8 mouse cellular contexts compared by ENCODE assay signal in the genomic region with DNA sequence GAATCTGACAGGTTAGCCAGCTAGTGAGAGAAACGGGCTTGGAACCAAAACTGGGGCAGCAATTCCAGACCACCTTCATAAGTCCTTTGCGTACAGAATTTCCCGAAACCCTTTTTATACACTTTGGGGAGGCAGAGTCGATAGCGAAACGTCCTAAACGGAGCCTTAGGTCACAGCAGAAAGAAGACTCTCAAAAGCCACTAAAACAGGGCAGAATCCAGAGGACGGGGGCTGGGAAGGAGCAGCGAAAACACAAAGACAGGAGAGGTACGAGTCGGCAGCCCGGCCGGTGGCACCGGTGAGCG. TPM values are rescaled to one million over a fixed set of nuclear protein-coding genes. Genes with fewer than 3 reads are reported as not detected.
DNase-seq lines count a peak whose midpoint lies in the region; ATAC-seq and TF ChIP-seq lines count a peak whose summit lies in the region.

No protein-coding gene starts in this region.

- H3K4me2 ChIP-seq in heart, embryonic 13.5 days: peak overlapping the region; percentile 97
- peak overlapping the region; percentile 98 for H3K4me2 ChIP-seq in forebrain, embryonic 14.5 days (ENCODE audit: low read length)
- H3K4me2 ChIP-seq in liver, embryonic 16.5 days (ENCODE audit: low read depth, low read length): peak overlapping the region; percentile 88

- DNase-seq in heart, postnatal 36 days: no peak
- no peak for DNase-seq in forebrain, embryonic 14.5 days (ENCODE audit: low spot score)
- DNase-seq in urinary bladder, postnatal 4 days (ENCODE audit: low spot score in 2 of 2): no peak

- 0% methylated on average over 15 of the region's 15 CpGs for WGBS in heart, embryonic 13.5 days
- under 1% methylated on average over 15 of the region's 15 CpGs for WGBS in forebrain, embryonic 14.5 days
- under 1% methylated on average over 15 of the region's 15 CpGs for WGBS in liver, embryonic 16.5 days (ENCODE audit: insufficient replicate concordance)

- peak overlapping the region; percentile 98 for H3K27ac ChIP-seq in heart, embryonic 13.5 days (replicated peaks)
- H3K27ac ChIP-seq in forebrain, embryonic 14.5 days (ENCODE audit: low read depth, low read length): peak overlapping the region; percentile 88
- H3K27ac ChIP-seq in liver, embryonic 16.5 days (ENCODE audit: low read length): peak overlapping the region; percentile 100

- TF ChIP-seq CTCF in E14TG2a.4 (conservative IDR thresholded peaks at IDR 0.05; ENCODE audit: low read length): no peak

- H3K4me1 ChIP-seq in heart, embryonic 13.5 days: peaks cover 34% of the 10 kb centered on the region
- peaks cover 60% of the 10 kb centered on the region for H3K4me1 ChIP-seq in E14TG2a.4 (replicated peaks; ENCODE audit: low read depth, low read length)
- H3K4me1 ChIP-seq in forebrain, embryonic 14.5 days (ENCODE audit: control insufficient read depth, insufficient read depth, low read length): peaks cover 20% of the 10 kb centered on the region
- peaks cover 31% of the 10 kb centered on the region for H3K4me1 ChIP-seq in liver, embryonic 16.5 days (ENCODE audit: control insufficient read depth, low read depth, low read length)

- no peaks in the 10 kb centered on the region for H3K27me3 ChIP-seq in heart, embryonic 13.5 days (replicated peaks)
- H3K27me3 ChIP-seq in E14TG2a.4 (ENCODE audit: insufficient read depth, low read length): no peaks in the 10 kb centered on the region
- no peaks in the 10 kb centered on the region for H3K27me3 ChIP-seq in forebrain, embryonic 14.5 days (replicated peaks; ENCODE audit: control insufficient read depth, insufficient read depth, low read length)
- no peaks in the 10 kb centered on the region for H3K27me3 ChIP-seq in liver, embryonic 16.5 days (ENCODE audit: control insufficient read depth, insufficient read depth, low read depth, low read length)

- peaks cover 33% of the 10 kb centered on the region for H3K36me3 ChIP-seq in heart, embryonic 13.5 days
- H3K36me3 ChIP-seq in E14TG2a.4 (ENCODE audit: insufficient read depth, low read length): peaks cover 50% of the 10 kb centered on the region
- peaks cover 22% of the 10 kb centered on the region; the same call in 1 of the 2 replicates for H3K36me3 ChIP-seq in forebrain, embryonic 14.5 days (ENCODE audit: control insufficient read depth, insufficient read depth, low read length)
- H3K36me3 ChIP-seq in liver, embryonic 16.5 days (ENCODE audit: control insufficient read depth, insufficient read depth): peaks cover 13% of the 10 kb centered on the region

- H3K4me3 ChIP-seq in heart, embryonic 13.5 days: peak overlapping the region; percentile 99
- H3K4me3 ChIP-seq in E14TG2a.4 (replicated peaks; ENCODE audit: low read length): peak overlapping the region; percentile 97
- H3K4me3 ChIP-seq in forebrain, embryonic 14.5 days (ENCODE audit: low read depth, low read length): peak overlapping the region; percentile 92
- peak overlapping the region; percentile 99 for H3K4me3 ChIP-seq in liver, embryonic 16.5 days (ENCODE audit: low read depth, low read length)

- no peak for ATAC-seq in heart, embryonic 13.5 days (ENCODE audit: extremely low read depth, insufficient number of reproducible peaks, low FRiP score, low TSS enrichment)
- no peak for ATAC-seq in forebrain, embryonic 14.5 days
- no peak for ATAC-seq in liver, embryonic 16.5 days (ENCODE audit: low read depth)
- no peak; the same call in 1 of the 2 replicates for ATAC-seq in monocyte, adult 5-6 weeks (replicated peaks; ENCODE audit: insufficient number of reproducible peaks, low FRiP score, low TSS enrichment, poor library complexity, severe bottlenecking)
- ATAC-seq in granulocyte monocyte progenitor cell, adult 5-6 weeks (replicated peaks; ENCODE audit: poor library complexity, severe bottlenecking): no peak

- intact Hi-C loops in heart, postnatal 36 days (cut with DNase I): loop anchor here (1.0 to 5.0 kb wide), 3 partner anchors 34 to 130 kb away; no protein-coding TSS in a partner anchor

- peak overlapping the region; percentile 97 for H3K9ac ChIP-seq in heart, embryonic 13.5 days
- H3K9ac ChIP-seq in forebrain, embryonic 14.5 days (ENCODE audit: low read length): peak overlapping the region; percentile 90
- H3K9ac ChIP-seq in liver, embryonic 16.5 days (ENCODE audit: low read depth, low read length): peak overlapping the region; percentile 96

- H3K9me3 ChIP-seq in heart, embryonic 13.5 days: no peaks in the 10 kb centered on the region
- H3K9me3 ChIP-seq in E14TG2a.4 (ENCODE audit: low read length): no peaks in the 10 kb centered on the region
- no peaks in the 10 kb centered on the region for H3K9me3 ChIP-seq in forebrain, embryonic 14.5 days (replicated peaks; ENCODE audit: control insufficient read depth, low read length)
- no peaks in the 10 kb centered on the region for H3K9me3 ChIP-seq in liver, embryonic 16.5 days (replicated peaks; ENCODE audit: control insufficient read depth, low read length)

RNA-seq across cellular contexts. Expression of gene Ccnt1, which starts 3.8 kb away (rescaled TPM):
- 35.2 and 35.8 TPM in 2 replicates for polyA plus RNA-seq in heart, embryonic 13.5 days (2015; fragmentation: Nextera tagmentation; extraction: Ambion mirVana)
- total RNA-seq in heart, postnatal 36 days (2021): 10 to 100 TPM; 27.6 to 32.1 TPM
- polyA plus RNA-seq in forebrain, embryonic 14.5 days (2014; fragmentation: Nextera tagmentation; extraction: Ambion mirVana): 51.3 and 61.7 TPM in 2 replicates
- 24.3 and 25.9 TPM in 2 replicates for polyA plus RNA-seq in liver, embryonic 16.5 days (2015; fragmentation: Nextera tagmentation; extraction: Ambion mirVana)
- total RNA-seq in monocyte, adult 5-6 weeks (2017): 112 to 132 TPM (median 124 TPM) in 3 replicates
- total RNA-seq in granulocyte monocyte progenitor cell, adult 5-6 weeks (2014; fragmentation: Nextera tagmentation): 53.4 and 57.0 TPM in 2 replicates
- total RNA-seq in granulocyte monocyte progenitor cell, adult 5-6 weeks (2017): 57.3 and 70.4 TPM in 2 replicates

RNA-seq across cellular contexts. Expression of gene 4930415O20Rik, which starts 3.9 kb away (rescaled TPM):
- polyA plus RNA-seq in heart, embryonic 13.5 days (2015; fragmentation: Nextera tagmentation; extraction: Ambion mirVana): 0.29 and 0.48 TPM in 2 replicates
- total RNA-seq in heart, postnatal 36 days (2021): 1 to 10 TPM; 1.6 TPM
- polyA plus RNA-seq in forebrain, embryonic 14.5 days (2014; fragmentation: Nextera tagmentation; extraction: Ambion mirVana): not detected in 2 replicates
- polyA plus RNA-seq in liver, embryonic 16.5 days (2015; fragmentation: Nextera tagmentation; extraction: Ambion mirVana): not detected in 2 replicates
- not detected in 3 replicates for total RNA-seq in monocyte, adult 5-6 weeks (2017)
- total RNA-seq in granulocyte monocyte progenitor cell, adult 5-6 weeks (2014; fragmentation: Nextera tagmentation): not detected in 2 replicates
- not detected in 2 replicates for total RNA-seq in granulocyte monocyte progenitor cell, adult 5-6 weeks (2017)

RNA-seq across cellular contexts. Expression of gene Kansl2, which starts 32.9 kb away (rescaled TPM):
- polyA plus RNA-seq in heart, embryonic 13.5 days (2015; fragmentation: Nextera tagmentation; extraction: Ambion mirVana): 80.4 and 81.1 TPM in 2 replicates
- 10 to 100 TPM; 75.0 to 79.4 TPM for total RNA-seq in heart, postnatal 36 days (2021)
- 134 and 135 TPM in 2 replicates for polyA plus RNA-seq in forebrain, embryonic 14.5 days (2014; fragmentation: Nextera tagmentation; extraction: Ambion mirVana)
- 28.3 and 28.5 TPM in 2 replicates for polyA plus RNA-seq in liver, embryonic 16.5 days (2015; fragmentation: Nextera tagmentation; extraction: Ambion mirVana)
- total RNA-seq in monocyte, adult 5-6 weeks (2017): 35.4 to 46.2 TPM (median 40.6 TPM) in 3 replicates
- 67.5 and 74.5 TPM in 2 replicates for total RNA-seq in granulocyte monocyte progenitor cell, adult 5-6 weeks (2014; fragmentation: Nextera tagmentation)
- total RNA-seq in granulocyte monocyte progenitor cell, adult 5-6 weeks (2017): 58.9 and 61.0 TPM in 2 replicates

RNA-seq across cellular contexts. Expression of gene Adcy6, which starts 43.0 kb away (rescaled TPM):
- 29.0 and 32.4 TPM in 2 replicates for polyA plus RNA-seq in heart, embryonic 13.5 days (2015; fragmentation: Nextera tagmentation; extraction: Ambion mirVana)
- 100 to 1,000 TPM; 207 TPM for total RNA-seq in heart, postnatal 36 days (2021)
- 6.4 and 10.4 TPM in 2 replicates for polyA plus RNA-seq in forebrain, embryonic 14.5 days (2014; fragmentation: Nextera tagmentation; extraction: Ambion mirVana)
- 6.1 and 8.3 TPM in 2 replicates for polyA plus RNA-seq in liver, embryonic 16.5 days (2015; fragmentation: Nextera tagmentation; extraction: Ambion mirVana)
- total RNA-seq in monocyte, adult 5-6 weeks (2017): 0.96 to 3.7 TPM in 2 of 3 replicates, not detected in the other
- 1.8 and 3.1 TPM in 2 replicates for total RNA-seq in granulocyte monocyte progenitor cell, adult 5-6 weeks (2014; fragmentation: Nextera tagmentation)
- total RNA-seq in granulocyte monocyte progenitor cell, adult 5-6 weeks (2017): 2.1 and 2.9 TPM in 2 replicates
